Mouse (Mus musculus) liver, postnatal 0 days (tissue): ENCODE measurements around the gene Nudcd3.

Experiments
- CTCF ChIP-seq: sonication (generic); IDR thresholded peaks from 2 replicates; pipeline ENCODE4 v1.5.1; 2016; ENCODE audit warnings: antibody characterized with exemption, low read depth
- EP300 ChIP-seq: IDR thresholded peaks from 2 replicates; pipeline ENCODE4 v1.6.1; 2016; ENCODE audit warnings: antibody characterized with exemption, low read depth, mild to moderate bottlenecking

GRCm38 (mm10) chr11:6222187-6222586, 22.0 kb upstream of the Nudcd3 start:
- TF ChIP-seq EP300, result no peak
- TF ChIP-seq CTCF, result no peak
